Mouse (Mus musculus): ENCODE data around the gene Chst10.

Gene Chst10

GRCm38 (mm10) chr1:38864341-38864740, 33.6 kb downstream of the Chst10 start:
- DNase-seq, result no peak

- peak; percentile 53 for DNase-seq
Observed at GRCm38 (mm10) chr1:38862213-38862612, 35.7 kb downstream of the Chst10 start.

GRCm38 (mm10) chr1:38860867-38861524, 37.0 kb downstream of the Chst10 start:
- no peak for DNase-seq

- DNase-seq, result no peak
Observed at GRCm38 (mm10) chr1:38860207-38860606, 37.8 kb downstream of the Chst10 start.

GRCm38 (mm10) chr1:38856196-38856595, 41.8 kb downstream of the Chst10 start:
- peak; percentile 58 for DNase-seq

- no peak for DNase-seq
Observed at GRCm38 (mm10) chr1:38852250-38852649, 45.7 kb downstream of the Chst10 start.

GRCm38 (mm10) chr1:38850650-38851049, 47.3 kb downstream of the Chst10 start:
- DNase-seq, result no peak

- no peak for DNase-seq
Observed at GRCm38 (mm10) chr1:38848451-38849289, 49.3 kb downstream of the Chst10 start.

- DNase-seq, result peak; percentile 32
Observed at GRCm38 (mm10) chr1:38847975-38848374, 50.0 kb downstream of the Chst10 start.

- no peak for DNase-seq
Observed at GRCm38 (mm10) chr1:38843275-38843674, 54.7 kb downstream of the Chst10 start.

GRCm38 (mm10) chr1:38842861-38843260, 55.1 kb downstream of the Chst10 start:
- DNase-seq, result no peak

- no peak for DNase-seq
Observed at GRCm38 (mm10) chr1:38839944-38840343, 58.0 kb downstream of the Chst10 start.

GRCm38 (mm10) chr1:38836477-38836872, 61.5 kb downstream of the Chst10 start, which contains the start of gene Lonrf2:
Gene Lonrf2, minus strand, starts transcription at chr1:38836711.
- DNase-seq, result peak; percentile 74

- peak; percentile 65 for DNase-seq
Observed at GRCm38 (mm10) chr1:38835568-38836476, 62.1 kb downstream of the Chst10 start.

- no peak for DNase-seq
Observed at GRCm38 (mm10) chr1:38834899-38835298, 63.1 kb downstream of the Chst10 start.

GRCm38 (mm10) chr1:38824926-38825325, 73.0 kb downstream of the Chst10 start:
- DNase-seq, result no peak

GRCm38 (mm10) chr1:38823851-38824250, 74.1 kb downstream of the Chst10 start:
- no peak for DNase-seq

GRCm38 (mm10) chr1:38819691-38820090, 78.3 kb downstream of the Chst10 start:
- no peak for DNase-seq

GRCm38 (mm10) chr1:38817671-38818070, 80.3 kb downstream of the Chst10 start:
- no peak for DNase-seq

GRCm38 (mm10) chr1:38817268-38817667, 80.7 kb downstream of the Chst10 start:
- no peak for DNase-seq

GRCm38 (mm10) chr1:38816306-38816705, 81.7 kb downstream of the Chst10 start:
- no peak for DNase-seq

Data from cerebellum, adult 11 months (tissue).